Mouse (Mus musculus) CH12.LX (cell line): ENCODE measurements at regions not wholly inside any gene's neighbourhood (a gene's known extent, or its start where the extent isn't known, plus 50 kb on each side); places are given as distances from the start of the nearest gene placed in this dataset.

Experiments
- DNase-seq: peaks from one replicate; pipeline ENCODE4 v3.0.0-alpha.2; 2013; ENCODE audit errors: extremely low read depth
- H3K27ac ChIP-seq: 2 replicates; pipeline ENCODE4 v1.5.1; 2012; ENCODE audit warnings: low read depth, mild to moderate bottlenecking, control low read depth, moderate library complexity; ENCODE audit not compliant: insufficient read depth
- H3K27me3 ChIP-seq: replicated peaks from 2 replicates; pipeline ENCODE3; 2012; ENCODE audit warnings: inconsistent platforms
- H3K36me3 ChIP-seq, 2 experiments: replicated peaks in 1 of 2; 2 replicates each; pipeline versions ENCODE3 to v1.6.1; 2012; ENCODE audit warnings: inconsistent platforms in 1 of 2, low read length in 1 of 2, mild to moderate bottlenecking in 1 of 2, mixed read lengths in 1 of 2, moderate library complexity in 1 of 2; ENCODE audit not compliant: control insufficient read depth in 1 of 2, insufficient read depth in 1 of 2
- H3K4me1 ChIP-seq, 2 experiments: 2 replicates each; pipeline ENCODE4 v1.6.1; 2012; ENCODE audit warnings: inconsistent platforms in 1 of 2, moderate library complexity in 1 of 2; ENCODE audit not compliant: insufficient read depth in 2 of 2, control insufficient read depth in 1 of 2
- H3K4me2 ChIP-seq: 2 replicates; pipeline ENCODE4 v1.6.1; 2012; ENCODE audit warnings: low read depth, mild to moderate bottlenecking, control low read depth; ENCODE audit not compliant: poor library complexity, insufficient read depth, severe bottlenecking
- H3K4me3 ChIP-seq, 3 experiments: fragments of 150-350 bp in 1 of 3; sonication (generic) in 1 of 3; replicated peaks in 1 of 3; 2 replicates each; pipeline versions ENCODE3 to v1.5.1; 2011 to 2012; ENCODE audit warnings: low read depth in 2 of 3, low read length in 2 of 3, mild to moderate bottlenecking in 2 of 3, moderate library complexity in 2 of 3, control low read depth in 1 of 3, improper control_type of control experiment in 1 of 3, inconsistent platforms in 1 of 3, mixed read lengths in 1 of 3; ENCODE audit not compliant: poor library complexity in 1 of 3
- H3K79me2 ChIP-seq: replicated peaks from 2 replicates; pipeline ENCODE4 v1.6.1; 2012; ENCODE audit warnings: mild to moderate bottlenecking, moderate library complexity; ENCODE audit not compliant: control insufficient read depth, poor library complexity, insufficient read depth, severe bottlenecking; ENCODE audit errors: extremely low read depth
- H3K9ac ChIP-seq: 2 replicates; pipeline ENCODE4 v1.6.1; 2012; ENCODE audit warnings: low read depth, mild to moderate bottlenecking, control low read depth, moderate library complexity; ENCODE audit not compliant: insufficient read depth
- H3K9me3 ChIP-seq: replicated peaks from 2 replicates; pipeline ENCODE3; 2012; ENCODE audit warnings: low read length, inconsistent platforms, mixed read lengths
- CHD1 ChIP-seq: IDR thresholded peaks from 2 replicates; pipeline ENCODE4 v1.6.1; 2012; ENCODE audit warnings: low read depth, low read length, improper control_type of control experiment, inconsistent platforms
- CTCF ChIP-seq, 2 experiments: IDR thresholded peaks in 1 of 2; conservative IDR thresholded peaks in 1 of 2; 2 replicates each; pipeline ENCODE4 v1.5.1; 2011 to 2012; ENCODE audit warnings: low read depth in 2 of 2, low read length in 2 of 2, improper control_type of control experiment in 1 of 2, inconsistent platforms in 1 of 2, mild to moderate bottlenecking in 1 of 2, moderate library complexity in 1 of 2
- ETS1 ChIP-seq: conservative IDR thresholded peaks from 2 replicates; pipeline ENCODE4 v1.6.1; 2012; ENCODE audit warnings: low read depth, mild to moderate bottlenecking, inconsistent platforms, low read length, improper control_type of control experiment, moderate library complexity
- HCFC1 ChIP-seq: IDR thresholded peaks from 2 replicates; pipeline ENCODE4 v1.6.1; 2012; ENCODE audit warnings: low read depth, mild to moderate bottlenecking, inconsistent platforms, low read length, improper control_type of control experiment
- IRF4 ChIP-seq: IDR thresholded peaks from 2 replicates; pipeline ENCODE4 v1.6.1; 2014; ENCODE audit warnings: low read depth, mild to moderate bottlenecking, inconsistent platforms, low read length, improper control_type of control experiment
- KAT2A ChIP-seq: IDR thresholded peaks from 2 replicates; pipeline ENCODE4 v1.6.1; 2012; ENCODE audit warnings: low read length, improper control_type of control experiment, inconsistent platforms; ENCODE audit not compliant: insufficient replicate concordance
- MAFK ChIP-seq: IDR thresholded peaks from 2 replicates; pipeline ENCODE4 v1.6.1; 2011; ENCODE audit warnings: low read length, improper control_type of control experiment; ENCODE audit not compliant: insufficient replicate concordance
- MAX ChIP-seq: IDR thresholded peaks from 2 replicates; pipeline ENCODE4 v1.6.1; 2011; ENCODE audit warnings: low read length, improper control_type of control experiment
- NRF1 ChIP-seq: IDR thresholded peaks from 2 replicates; pipeline ENCODE4 v1.6.1; 2014; ENCODE audit warnings: low read depth, mild to moderate bottlenecking, inconsistent platforms, low read length, improper control_type of control experiment, moderate library complexity
- PAX5 ChIP-seq: IDR thresholded peaks from 2 replicates; pipeline ENCODE4 v1.6.1; 2012; ENCODE audit warnings: low read length, inconsistent platforms, mixed read lengths
- SMC3 ChIP-seq: IDR thresholded peaks from 2 replicates; pipeline ENCODE4 v1.6.1; 2011; ENCODE audit warnings: low read depth, low read length, improper control_type of control experiment
- TBP ChIP-seq: conservative IDR thresholded peaks from 2 replicates; pipeline ENCODE4 v1.6.1; 2011; ENCODE audit warnings: low read depth, low read length, improper control_type of control experiment
- TCF12 ChIP-seq: IDR thresholded peaks from 2 replicates; pipeline ENCODE4 v1.6.1; 2014; ENCODE audit warnings: low read depth, mild to moderate bottlenecking, inconsistent platforms, low read length, improper control_type of control experiment
- ZNF384 ChIP-seq: IDR thresholded peaks from 2 replicates; pipeline ENCODE4 v1.6.1; 2012; ENCODE audit warnings: low read depth, low read length, improper control_type of control experiment, inconsistent platforms
- dilution Hi-C: fragments of 300-500 bp; cut with MboI; formaldehyde crosslinking; loops from 2 replicates; pipeline ENCODE4 v1.14.3; 2020; ENCODE audit warnings: low sequenced_read_pairs; ENCODE audit not compliant: extremely low pct_unique_long_range_greater_than_20kb, extremely low pct_ligation_motif_present
- in situ Hi-C: fragments of 300-500 bp; cut with MboI; formaldehyde crosslinking; loops from 3 replicates; pipeline ENCODE4 v1.14.3; 2019; ENCODE audit warnings: low sequenced_read_pairs, low pct_ligation_motif_present, low pct_unique_long_range_greater_than_20kb, mixed read lengths

- in situ Hi-C loops: no loop called here
- no peak overlapping the region for H3K4me2 ChIP-seq
- H3K27me3 ChIP-seq: no peaks in the 10 kb centered on the region
These were observed 258.8 kb downstream of the Casp12 start for GRCm38 (mm10) chr9:5604019-5604418.

GRCm38 (mm10) chr9:5605015-5605414 lies 259.8 kb downstream of the Casp12 start:
- no peaks in the 10 kb centered on the region for H3K36me3 ChIP-seq
- no peak overlapping the region for H3K4me2 ChIP-seq
- no peak overlapping the region for H3K9ac ChIP-seq
- H3K27me3 ChIP-seq: no peaks in the 10 kb centered on the region
- dilution Hi-C loops (no loop called here), in situ Hi-C loops (no loop called here)
- no peaks in the 10 kb centered on the region for H3K9me3 ChIP-seq
- no peak overlapping the region for H3K4me3 ChIP-seq
- H3K27ac ChIP-seq: no peak overlapping the region
- TF ChIP-seq MAFK: peak; percentile 90
- TF ChIP-seq IRF4: no peak
- no peaks in the 10 kb centered on the region for H3K79me2 ChIP-seq
- no peak for DNase-seq
- no peaks in the 10 kb centered on the region for H3K4me1 ChIP-seq

More at GRCm38 (mm10) chr9:5604019-5604418, 258.8 kb downstream of the Casp12 start:
- Histone ChIP-seq H3K9ac (no peak overlapping the region), H3K36me3 (no peaks in the 10 kb centered on the region), H3K9me3 (no peaks in the 10 kb centered on the region), H3K4me3 (no peak overlapping the region), H3K27ac (no peak overlapping the region), H3K4me1 (no peaks in the 10 kb centered on the region), H3K79me2 (no peaks in the 10 kb centered on the region)
- TF ChIP-seq SMC3 (no peak), ETS1 (no peak), MAX (no peak), PAX5 (no peak), KAT2A (no peak), TBP (no peak)
- DNase-seq: no peak
- dilution Hi-C loops: no loop called here

GRCm38 (mm10) chr9:5616725-5617124 lies 271.5 kb downstream of the Casp12 start:
- Histone ChIP-seq H3K4me3 (peak overlapping the region in 1 of 3 experiments; percentile 48), H3K4me1 (no peaks in the 10 kb centered on the region), H3K9ac (no peak overlapping the region), H3K79me2 (no peaks in the 10 kb centered on the region), H3K27ac (peak overlapping the region; percentile 18; the same call in 1 of the 2 replicates), H3K9me3 (no peaks in the 10 kb centered on the region), H3K4me2 (no peak overlapping the region), H3K36me3 (no peaks in the 10 kb centered on the region), H3K27me3 (no peaks in the 10 kb centered on the region)
- in situ Hi-C loops: no loop called here
- dilution Hi-C loops: no loop called here
- DNase-seq: no peak
- no peak for TF ChIP-seq ZNF384
- TF ChIP-seq SMC3: no peak
- TF ChIP-seq CTCF (conservative IDR thresholded peaks at IDR 0.05 in 1 of 2, IDR thresholded peaks at IDR 0.05 in 1 of 2; ENCODE audit: low read depth in 2 of 2, low read length in 2 of 2): no peak
- TF ChIP-seq HCFC1: no peak
- TF ChIP-seq NRF1: no peak
- TF ChIP-seq CHD1: no peak
- peak; percentile 76 for TF ChIP-seq IRF4
- peak; percentile 50 for TF ChIP-seq ETS1
- TF ChIP-seq TCF12: no peak
